Mouse (Mus musculus): ENCODE results near the gene Polr3g.
"Not testable (repeated sequence)": the region's sequence is repeated elsewhere in the genome, so short reads cannot be mapped to it uniquely, and the experiment has no call there.

Gene Polr3g

DNA sequence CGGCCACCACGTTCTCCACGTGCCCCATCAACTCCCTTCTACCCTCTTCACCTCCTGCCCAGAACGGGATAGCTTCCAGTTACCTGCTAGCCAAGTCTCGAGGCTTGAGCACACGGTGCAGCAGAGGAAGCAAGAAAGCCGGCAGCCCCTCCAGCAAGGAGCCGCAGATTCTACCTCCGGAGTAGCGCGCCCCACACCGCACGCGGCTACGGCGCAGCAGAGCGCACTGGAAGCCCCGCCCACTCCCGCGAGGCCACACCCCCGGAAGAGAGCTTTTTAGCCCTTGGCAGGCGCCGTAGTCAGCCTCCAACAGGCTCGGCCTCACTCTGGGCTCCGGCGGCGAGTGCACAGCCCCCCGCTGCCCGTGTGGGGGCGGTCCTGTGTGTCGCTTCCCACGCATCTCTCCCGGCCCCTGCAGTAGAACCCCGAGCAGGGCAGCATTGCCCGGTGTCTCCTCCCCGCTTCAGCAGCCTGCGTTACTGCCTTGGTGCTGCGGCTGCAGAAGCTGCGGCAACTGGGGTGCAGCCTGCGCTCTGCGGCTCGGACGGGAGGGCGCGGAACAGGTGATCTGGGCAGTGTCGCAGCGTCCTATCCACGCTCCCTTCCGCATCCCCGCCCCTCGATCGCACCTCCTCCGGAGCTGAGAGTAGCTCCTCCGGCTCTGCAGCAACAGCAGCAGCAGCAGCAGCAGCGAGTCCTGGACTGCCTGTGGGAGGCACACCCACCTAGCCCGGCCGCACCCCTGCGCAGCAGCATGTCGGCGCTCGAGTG is at the start of gene Polr3g, which contains the start of gene Mblac2:
Gene Polr3g, minus strand, starts transcription at position 239 of the 771 bp plus-strand sequence.
Gene Mblac2, plus strand, starts transcription at position 567 of the 771 bp plus-strand sequence.
- peak; percentile 95 for DNase-seq (ENCODE audit: inconsistent ontology term)

DNA sequence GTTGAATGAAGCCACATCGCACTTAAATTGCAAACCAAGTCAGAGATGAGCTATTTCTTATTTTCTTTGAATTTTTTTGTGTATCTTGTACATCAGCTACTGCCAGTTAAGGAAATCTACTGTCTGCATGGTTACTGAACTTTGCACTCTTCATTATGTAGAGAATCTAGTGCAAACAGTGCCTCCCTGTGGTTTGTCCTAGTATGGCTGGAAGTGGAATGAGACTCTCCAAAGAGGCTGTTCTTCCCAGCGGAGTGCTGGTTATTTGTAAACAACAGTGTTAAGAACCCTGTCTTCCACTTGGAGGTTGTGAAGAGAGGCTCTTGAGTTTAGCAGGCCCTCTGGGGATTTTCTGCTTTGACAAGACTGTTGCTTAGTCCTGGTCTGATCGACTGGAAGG is 49.6 kb upstream of the Polr3g start:
- peak; percentile 34 for DNase-seq (ENCODE audit: inconsistent ontology term)

DNA sequence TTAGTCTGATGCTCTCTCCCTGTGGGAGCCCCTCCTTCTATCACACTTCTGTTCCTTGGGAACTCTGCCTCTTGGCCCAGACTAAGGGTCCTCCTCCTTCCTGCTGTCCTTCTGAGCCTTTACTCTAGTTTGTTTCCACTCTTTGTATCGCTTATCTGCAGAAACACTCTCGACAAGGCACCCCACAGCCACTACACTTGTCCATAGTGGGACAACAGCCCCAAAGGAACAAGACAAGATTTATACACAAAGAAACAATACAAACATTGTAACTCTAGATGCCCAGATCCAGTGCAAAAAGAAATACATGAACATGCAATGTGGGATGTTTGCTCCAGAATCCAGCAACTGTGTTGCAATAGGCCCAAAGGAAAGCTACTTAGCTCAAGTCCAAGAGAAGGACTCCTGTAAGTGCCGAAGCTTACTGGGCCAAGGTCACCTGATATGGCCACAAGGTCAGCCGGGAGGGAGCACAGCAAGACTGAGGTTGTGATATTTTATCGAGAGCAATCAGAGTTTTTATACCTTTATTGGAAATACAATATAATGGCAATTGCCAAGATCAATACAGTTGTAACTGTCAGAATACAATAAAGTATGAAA is 46.3 kb upstream of the Polr3g start:
- no peak for DNase-seq (ENCODE audit: inconsistent ontology term)

DNA sequence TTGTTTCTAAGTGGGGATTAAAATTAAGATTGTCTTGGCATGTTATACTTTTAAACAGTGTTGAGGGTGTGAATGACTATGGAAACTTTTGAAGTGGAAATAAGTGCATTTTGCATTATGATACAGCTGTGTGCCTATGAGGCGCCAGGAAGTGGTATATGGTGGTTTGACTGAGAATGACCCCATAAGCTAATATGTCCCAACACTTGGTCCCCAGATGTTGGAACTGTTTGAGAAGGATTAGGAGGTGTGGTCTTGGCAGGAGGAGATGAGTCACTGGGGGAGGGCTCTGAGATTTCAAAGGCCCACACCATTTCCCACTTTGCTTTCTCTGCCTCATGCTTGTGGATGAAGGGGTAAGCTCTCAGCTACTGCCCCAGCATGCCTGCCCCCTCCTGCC is 44.5 kb upstream of the Polr3g start:
- no peak for DNase-seq (ENCODE audit: inconsistent ontology term)

DNA sequence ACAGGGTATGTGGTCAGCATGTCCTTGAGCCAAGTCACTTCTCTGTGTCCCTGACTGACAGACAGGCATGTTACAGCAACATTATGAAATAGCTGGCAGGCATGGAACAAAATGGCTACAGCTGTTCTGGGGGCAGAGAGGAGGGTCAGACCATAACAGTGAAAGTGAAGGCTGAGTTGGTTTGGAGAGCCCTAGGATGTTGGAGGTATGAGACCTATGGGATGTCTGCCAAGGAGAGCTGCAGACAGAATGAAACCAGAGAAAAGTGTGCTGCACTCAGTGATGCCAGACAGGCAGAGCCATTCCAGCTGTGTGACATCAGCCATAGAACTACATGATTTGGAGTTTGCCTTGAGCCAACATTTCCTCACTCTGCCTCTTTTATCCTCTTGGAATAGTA is 44.1 kb upstream of the Polr3g start:
- no peak for DNase-seq (ENCODE audit: inconsistent ontology term)

DNA sequence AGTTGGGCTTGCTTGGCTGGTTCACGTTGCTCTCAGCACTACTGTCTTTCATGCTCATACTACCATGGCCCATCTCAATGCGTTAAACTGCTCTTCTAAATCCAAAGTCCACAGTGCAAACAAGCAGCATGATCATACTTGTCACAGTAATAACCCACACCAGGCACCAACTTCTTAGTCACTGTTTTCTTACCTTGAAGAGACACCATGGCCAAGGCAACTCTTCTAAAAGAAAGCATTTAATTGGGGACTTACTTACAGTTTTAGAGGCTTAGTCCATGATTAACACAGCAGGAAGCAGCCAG is 33.2 kb upstream of the Polr3g start:
- no peak for DNase-seq (ENCODE audit: inconsistent ontology term)

DNA sequence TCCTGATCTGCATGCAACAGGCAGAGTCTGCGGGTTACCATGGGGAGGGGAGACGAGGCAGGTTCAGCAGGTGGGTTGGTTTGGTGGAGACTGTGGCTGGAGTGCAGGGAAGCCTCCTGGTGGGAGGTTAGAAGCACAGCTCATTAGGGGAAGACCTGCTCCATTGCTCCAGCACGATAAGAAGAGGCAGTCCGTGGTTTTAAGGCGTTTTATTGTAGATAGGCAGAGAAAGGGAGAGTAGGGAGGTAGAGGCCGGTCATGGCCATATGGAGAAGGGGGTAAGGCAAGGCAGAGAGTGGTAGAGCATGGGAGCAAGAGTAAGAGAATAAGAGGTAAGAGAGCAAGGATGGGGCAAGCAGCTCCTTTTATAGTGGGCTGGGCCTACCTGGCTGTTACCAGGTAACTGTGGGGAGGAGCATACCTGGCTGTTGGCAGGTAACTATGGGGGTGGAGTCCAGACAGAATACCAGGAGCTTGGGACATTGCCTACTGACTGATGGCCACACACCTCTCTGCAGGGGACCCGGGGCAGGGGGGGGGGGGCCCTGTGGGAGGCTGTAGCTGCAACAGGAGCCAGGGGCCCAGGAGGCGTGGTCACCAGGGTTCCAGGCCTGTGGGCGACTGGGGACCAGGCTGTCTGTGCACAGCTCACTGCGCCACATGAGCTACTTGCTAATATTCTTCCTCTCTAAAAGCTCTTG is 32.7 kb upstream of the Polr3g start:
- DNase-seq (ENCODE audit: inconsistent ontology term) = no peak

DNA sequence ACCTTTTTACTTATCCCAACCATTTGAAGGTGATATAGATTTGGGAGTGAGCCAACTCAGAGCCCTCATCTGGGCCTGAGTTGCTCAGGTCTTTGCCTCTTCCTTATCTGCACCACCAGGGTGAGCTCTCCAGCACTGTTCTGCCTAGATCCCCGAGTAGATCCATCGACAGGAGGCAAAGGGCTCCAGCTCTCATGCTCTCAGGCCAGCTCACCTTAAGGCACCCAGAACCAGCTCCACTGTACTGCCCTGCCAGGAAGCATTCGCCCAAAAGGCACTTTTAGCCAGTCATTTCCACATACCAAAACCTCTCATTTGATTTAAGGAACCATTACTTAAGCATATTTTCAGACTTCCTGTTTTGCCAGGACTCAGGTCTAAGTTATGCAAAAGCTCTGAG is 30.1 kb upstream of the Polr3g start:
- DNase-seq (ENCODE audit: inconsistent ontology term) = no peak

DNA sequence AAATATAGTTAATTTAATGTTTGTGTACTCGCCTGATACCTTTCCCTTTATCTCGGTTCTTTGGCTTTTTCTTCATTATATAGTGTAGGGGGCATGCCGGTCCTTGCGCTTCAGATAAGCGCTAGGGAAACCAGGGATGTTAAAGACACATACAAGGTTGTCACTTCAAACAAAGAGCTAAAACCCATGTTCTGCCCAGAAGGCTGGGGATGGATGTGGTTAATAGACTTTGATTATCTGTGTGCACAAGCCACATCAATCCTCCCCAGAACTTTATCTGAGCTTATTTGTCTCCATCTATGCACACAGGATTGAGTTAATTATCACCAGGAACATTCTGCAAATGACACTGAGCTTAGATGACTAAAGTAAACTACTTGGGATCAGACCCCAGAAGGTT is 25.8 kb upstream of the Polr3g start:
- no peak for DNase-seq (ENCODE audit: inconsistent ontology term)

DNA sequence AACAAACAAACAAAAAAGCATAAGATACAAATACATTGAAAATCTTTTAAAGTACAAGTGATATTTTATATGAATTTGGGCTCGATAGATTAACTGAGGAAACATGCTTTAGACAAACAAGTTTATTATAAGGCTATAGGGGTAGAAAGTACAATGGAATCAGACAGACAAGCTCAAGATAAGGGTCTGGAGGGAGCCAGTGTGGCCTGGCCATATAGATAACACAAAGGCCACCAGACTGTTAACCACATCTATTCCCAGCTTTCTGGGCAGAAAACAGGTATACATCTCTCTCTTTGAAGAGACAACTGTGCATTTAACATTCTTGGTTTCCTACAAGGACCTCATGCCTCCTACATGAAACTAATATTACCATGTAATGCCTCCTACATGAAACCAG is 19.5 kb upstream of the Polr3g start:
- DNase-seq (ENCODE audit: inconsistent ontology term) = no peak

DNA sequence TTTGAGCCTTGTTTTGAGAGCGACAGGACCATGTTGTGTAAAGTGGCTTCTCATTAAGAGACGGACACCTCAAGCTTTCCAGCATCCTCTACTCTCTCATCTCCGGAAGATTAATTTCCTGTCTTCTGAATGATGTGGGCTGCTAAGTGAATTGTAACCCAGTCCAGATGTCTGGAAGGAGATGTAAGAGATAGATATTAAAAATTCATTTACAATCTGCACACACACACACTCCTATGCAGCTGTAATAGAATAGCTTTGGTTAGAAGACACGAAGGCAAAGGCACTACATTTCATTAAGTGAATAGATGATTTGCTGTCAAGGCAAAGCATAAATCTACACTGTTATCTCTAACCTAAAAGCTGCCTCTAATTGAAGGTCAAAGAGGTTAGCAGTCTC is 18.3 kb upstream of the Polr3g start:
- DNase-seq (ENCODE audit: inconsistent ontology term) = no peak

DNA sequence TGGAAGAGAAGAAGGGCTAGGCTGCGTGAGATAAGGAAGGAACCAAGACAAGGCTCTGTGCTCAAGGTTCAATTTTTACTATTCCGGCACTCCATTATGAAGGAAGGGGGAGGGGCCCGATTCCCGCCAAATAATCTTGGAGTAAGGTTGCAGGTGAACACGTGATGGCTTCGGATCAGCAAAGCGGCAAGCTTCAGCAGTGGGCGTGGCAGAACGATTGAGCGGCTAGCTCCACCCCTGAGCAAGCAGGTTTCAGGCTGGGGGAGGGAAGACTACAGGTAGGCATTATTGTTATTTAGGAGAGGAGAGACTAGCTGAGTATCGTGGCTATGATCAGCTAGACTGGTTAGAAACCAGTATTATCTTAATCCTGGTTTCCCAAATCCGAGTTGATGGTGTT is 17.3 kb upstream of the Polr3g start:
- DNase-seq (ENCODE audit: inconsistent ontology term) = not testable (repeated sequence)

DNA sequence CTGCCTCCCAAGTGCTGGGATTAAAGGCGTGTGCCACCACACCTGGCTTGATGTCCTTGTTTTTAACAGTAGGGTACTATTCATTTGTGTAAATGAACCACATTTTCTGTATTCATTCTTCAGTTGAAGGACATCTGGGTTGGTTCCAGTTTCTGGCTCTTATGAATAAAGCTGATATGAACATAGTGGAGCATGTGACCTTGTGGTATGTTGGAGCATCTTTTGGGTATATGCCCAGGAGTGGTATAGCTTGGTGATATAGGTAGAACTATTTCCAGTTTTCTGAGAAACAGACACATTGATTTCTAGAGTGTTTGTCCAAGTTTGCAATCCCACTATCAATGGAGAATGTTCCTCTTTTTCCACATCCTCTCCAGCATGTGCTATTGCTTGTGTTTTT is 3.1 kb upstream of the Polr3g start:
- no peak for DNase-seq (ENCODE audit: inconsistent ontology term)

DNA sequence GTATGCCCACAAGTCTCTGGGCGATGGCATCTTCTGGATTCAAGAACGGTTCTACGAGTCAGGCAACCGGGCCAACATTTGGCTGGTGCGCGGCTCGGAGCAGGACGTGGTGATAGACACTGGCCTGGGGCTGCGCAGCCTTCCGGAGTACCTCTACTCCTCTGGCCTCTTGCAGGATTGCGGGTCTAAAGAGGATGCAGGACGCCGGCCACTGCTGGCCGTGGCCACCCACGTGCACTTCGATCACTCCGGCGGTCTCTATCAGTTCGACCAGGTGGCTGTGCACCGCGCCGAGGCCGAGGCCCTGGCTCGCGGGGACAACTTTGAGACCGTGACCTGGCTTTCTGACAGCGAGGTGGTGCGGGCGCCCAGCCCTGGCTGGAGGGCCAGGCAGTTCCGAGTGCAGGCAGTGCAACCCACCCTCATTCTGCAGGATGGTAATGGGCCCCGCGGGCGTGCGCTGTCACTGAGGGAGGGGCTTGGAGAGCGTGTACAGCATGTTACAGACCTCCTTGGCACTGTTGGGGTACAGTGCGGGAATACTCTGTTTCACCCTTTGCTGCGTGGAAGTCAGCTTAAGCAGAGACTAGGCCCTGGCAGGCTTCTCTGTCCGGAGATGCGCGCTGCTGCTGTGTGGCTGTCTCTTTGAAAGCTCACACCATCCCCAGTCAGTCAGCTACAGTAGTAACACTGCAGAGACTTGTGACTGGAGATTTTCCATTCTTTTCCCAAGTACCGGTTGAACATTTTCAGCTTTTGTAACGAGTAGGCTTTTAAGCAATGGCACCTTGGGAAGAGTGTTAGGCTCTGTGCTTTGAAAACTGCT is 946 bp upstream of the Polr3g start:
- DNase-seq (ENCODE audit: inconsistent ontology term) = peak; percentile 14

DNA sequence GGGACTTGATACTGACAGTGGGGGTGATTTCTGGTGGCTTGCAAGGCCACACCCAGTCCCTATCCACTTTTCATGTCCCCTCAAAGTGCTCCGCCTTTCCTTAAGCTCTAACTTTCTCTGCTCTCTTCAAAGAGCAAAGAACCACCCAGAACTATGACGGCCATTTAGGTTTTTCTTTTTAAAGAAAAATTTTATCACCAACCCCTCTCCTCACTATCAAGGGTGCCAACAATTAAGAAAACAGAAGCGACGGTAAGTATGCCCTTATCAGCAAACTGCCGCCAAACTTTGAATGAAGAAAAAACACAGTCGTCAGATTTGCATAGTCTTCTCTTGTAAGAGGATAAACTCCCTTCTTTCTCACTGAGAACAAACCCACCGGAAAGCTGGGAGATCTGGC is 547 bp downstream of the Polr3g start:
- no peak for DNase-seq (ENCODE audit: inconsistent ontology term)

DNA sequence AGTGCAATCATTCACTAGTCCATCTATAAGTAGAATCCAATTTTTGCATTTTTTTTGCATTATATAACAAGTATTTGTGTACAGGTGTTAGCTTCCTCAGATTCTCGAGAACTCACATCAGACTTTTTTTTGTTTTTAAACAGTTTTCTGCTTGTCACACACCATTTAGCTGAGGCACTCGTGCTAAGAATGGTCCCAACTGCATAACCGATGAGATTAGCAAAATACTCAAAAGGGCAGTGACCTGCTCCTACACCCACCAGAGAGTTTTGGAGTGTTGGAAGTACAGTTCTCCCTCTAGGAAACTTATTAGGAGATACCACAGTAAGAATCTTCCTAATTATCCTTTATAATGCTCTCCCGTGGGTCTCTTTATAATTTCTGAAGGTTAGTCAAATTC is 1.0 kb downstream of the Polr3g start:
- no peak for DNase-seq (ENCODE audit: inconsistent ontology term)

DNA sequence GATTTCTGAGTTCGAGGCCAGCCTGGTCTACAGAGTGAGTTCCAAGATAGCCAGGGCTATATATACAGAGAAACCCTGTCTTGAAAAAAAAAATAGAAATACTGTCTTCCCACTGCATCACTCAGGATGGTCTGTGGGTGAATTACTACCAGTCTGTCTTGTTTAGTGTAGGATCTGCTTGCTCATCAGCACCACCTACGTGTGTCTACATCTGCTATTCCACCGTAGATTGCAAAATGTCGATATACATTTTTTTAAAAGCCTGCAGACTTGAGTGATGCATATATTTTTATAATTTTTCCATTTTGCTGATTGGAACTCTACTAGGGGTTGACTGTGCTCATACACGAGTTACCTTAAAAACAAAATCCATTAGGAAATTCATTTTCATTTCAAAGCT is 4.5 kb downstream of the Polr3g start:
- DNase-seq (ENCODE audit: inconsistent ontology term) = no peak

DNA sequence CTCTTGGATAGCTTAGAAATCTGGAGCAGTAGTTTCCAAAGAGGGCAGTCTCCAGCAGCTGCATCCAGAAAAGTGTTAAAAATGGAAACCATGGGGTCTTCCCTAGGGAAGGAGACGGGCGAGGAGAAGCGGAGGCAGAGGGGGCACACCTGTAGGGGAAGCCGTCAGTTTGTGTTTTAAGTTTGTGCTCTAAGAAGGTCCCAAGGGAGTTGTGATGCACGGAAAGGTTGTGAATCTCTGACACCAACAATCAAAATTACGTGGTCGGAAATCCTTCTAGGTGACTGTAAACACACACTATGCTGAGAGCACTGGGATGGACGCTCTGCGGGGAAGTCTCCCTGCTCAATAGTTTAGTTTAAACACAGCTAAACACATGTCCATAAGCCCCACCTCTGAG is 7.2 kb downstream of the Polr3g start:
- no peak for DNase-seq (ENCODE audit: inconsistent ontology term)

DNA sequence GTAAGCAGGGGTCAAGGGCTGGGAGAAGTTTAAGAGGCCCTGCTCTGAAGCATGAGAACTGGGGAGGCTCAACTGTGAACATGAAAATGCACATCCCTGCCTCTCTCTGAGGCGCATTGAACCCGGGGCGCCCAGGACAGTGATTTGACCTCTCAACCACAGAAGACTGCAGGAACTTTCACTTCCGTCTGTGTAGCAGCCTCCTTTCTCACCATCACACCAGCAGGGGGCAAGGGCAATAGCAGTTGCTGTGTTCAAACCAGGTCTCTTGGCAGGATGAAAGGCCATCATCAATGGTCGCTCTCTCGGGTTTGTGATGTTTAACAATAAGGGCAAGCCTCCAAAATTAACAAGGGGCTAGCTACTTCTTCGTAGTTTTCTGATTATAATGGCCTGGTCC is 7.7 kb downstream of the Polr3g start:
- no peak for DNase-seq (ENCODE audit: inconsistent ontology term)

DNA sequence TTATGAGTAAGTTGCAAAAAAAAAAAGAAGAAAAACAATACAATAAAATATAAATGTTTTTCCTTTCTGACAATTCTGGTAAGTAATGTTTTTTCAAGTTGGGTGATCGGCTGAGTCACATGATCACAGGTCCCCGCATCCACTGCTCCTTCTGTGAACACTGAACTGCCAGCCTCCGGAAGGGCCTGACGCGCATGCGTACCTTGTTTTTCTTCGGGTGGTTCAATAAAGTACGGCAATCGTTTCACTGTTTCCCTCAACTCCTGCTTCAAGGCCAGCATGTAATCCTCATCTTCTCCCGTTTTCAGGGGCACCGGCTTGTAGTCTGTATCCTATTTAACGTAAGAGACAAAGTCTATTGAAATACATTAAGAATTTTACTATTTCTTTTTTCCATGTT is 16.4 kb downstream of the Polr3g start:
- DNase-seq (ENCODE audit: inconsistent ontology term) = no peak

DNA sequence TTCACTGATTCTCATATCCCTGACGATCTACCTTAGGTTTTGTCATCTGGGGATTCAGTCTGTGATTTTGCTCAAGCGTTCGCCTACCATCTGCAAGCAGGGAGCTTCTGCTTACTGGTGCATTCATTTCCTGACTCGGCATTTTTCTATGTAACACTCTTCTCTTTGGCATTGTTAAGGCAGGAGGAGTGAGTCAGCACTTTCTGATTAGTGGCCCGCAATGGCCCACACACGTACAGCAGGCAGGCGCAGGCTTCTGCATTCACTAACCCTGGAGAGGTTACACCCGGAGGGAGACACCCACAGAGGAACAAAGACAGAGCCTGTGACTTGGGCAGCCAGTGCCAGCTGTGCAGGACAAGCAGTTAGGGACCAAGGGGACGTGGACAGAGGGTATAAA is 19.2 kb downstream of the Polr3g start:
- DNase-seq (ENCODE audit: inconsistent ontology term) = peak; percentile 65

DNA sequence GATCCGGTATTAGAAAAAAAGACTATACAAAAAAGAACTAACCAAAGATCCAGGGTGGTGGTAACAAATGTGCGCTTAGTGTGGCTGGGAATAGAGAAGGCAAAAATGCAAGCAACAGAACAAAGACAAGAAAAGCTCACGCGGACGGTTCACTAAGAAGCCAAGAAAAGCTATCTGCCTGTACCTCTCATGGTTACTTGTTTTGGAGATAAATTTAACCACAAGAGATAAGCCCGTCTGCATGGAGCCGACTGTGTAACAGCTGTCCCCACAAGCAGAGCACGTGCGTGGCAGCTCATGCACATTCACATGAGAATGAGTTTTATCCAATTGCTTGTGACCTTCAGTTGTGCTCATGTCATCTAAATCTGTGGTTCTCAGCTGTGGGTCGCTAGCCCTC is 20.3 kb downstream of the Polr3g start:
- no peak for DNase-seq (ENCODE audit: inconsistent ontology term)

All from Muller cell, postnatal 12 days (primary cell).